Mouse (Mus musculus): ENCODE data around the gene Olfr161.

DNA sequence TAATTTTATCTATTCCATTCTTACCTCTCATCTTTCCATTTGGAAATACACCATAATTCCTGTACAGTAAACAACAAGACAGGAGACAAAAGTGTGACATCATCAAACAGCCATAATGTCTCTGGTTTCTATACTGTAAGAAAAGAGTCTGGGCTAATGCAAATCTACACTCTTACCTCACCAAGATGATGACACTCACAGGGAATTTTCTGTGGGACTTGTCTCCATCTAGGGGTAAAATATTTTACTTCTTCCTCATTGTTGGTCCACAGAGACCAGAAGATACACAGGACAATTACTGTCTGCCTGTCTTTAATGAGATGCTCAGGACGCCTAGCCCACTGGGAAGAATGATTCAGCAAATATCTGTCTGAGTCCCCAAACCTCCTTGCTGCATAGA is at the start of gene Olfr161:
- TF ChIP-seq RAD21 (IDR thresholded peaks at IDR 0.05; ENCODE audit: low read depth, low read length) (peak; percentile 70), POLR2AphosphoS2 (IDR thresholded peaks at IDR 0.05; ENCODE audit: low read depth, low read length) (no peak), CTCF (conservative IDR thresholded peaks at IDR 0.05 in 1 of 2, IDR thresholded peaks at IDR 0.05 in 1 of 2; ENCODE audit: low read depth in 2 of 2, low read length in 2 of 2) (peak in 1 of 2 experiments; percentile 52; a peak in 2 of 4 replicates), MAFK (IDR thresholded peaks at IDR 0.05; ENCODE audit: insufficient replicate concordance, low read length) (no peak), POLR2A (IDR thresholded peaks at IDR 0.05; ENCODE audit: low read depth, low read length) (no peak), SMC3 (IDR thresholded peaks at IDR 0.05; ENCODE audit: low read depth, low read length) (peak; percentile 40), TBP (conservative IDR thresholded peaks at IDR 0.05; ENCODE audit: low read depth, low read length) (no peak), E2F4 (IDR thresholded peaks at IDR 0.05; ENCODE audit: insufficient replicate concordance, low read depth, low read length) (no peak), JUND (conservative IDR thresholded peaks at IDR 0.05; ENCODE audit: low read depth, low read length) (no peak; the same call in 1 of the 2 replicates), HCFC1 (IDR thresholded peaks at IDR 0.05; ENCODE audit: low read depth, low read length) (no peak), MYC (IDR thresholded peaks at IDR 0.05; ENCODE audit: low read depth, low read length) (no peak), ZKSCAN1 (IDR thresholded peaks at IDR 0.05; ENCODE audit: borderline replicate concordance, low read depth, low read length) (no peak), ZC3H11A (IDR thresholded peaks at IDR 0.05; ENCODE audit: low read depth, low read length) (no peak), MAX (IDR thresholded peaks at IDR 0.05; ENCODE audit: low read length) (no peak)

All from CH12.LX (cell line).